ENCODE assay signal across 13 mouse cellular contexts in genomic region chr14:11523052-11523451, GRCm38 (mm10). TPM values are rescaled to one million over a fixed set of nuclear protein-coding genes. Genes with fewer than 3 reads are reported as not detected.
"Had no signal": no experiment of that assay in that cellular context is flagged by ENCODE, and none has a peak within 500 bp of the region (broad histone marks: within the 10 kb centered on the region; RNA-seq: fewer than 3 reads in every experiment).

No protein-coding gene starts in this region.

- DNase-seq: kidney, adult 2 months; kidney, postnatal 14 days; left cerebral cortex, postnatal 4 days; thymus, postnatal 4 days had no signal

- H3K9me3 ChIP-seq: hindbrain, embryonic 15.5 days; kidney, embryonic 15.5 days; limb, embryonic 13.5 days; midbrain, embryonic 12.5 days; neural tube, embryonic 15.5 days had no signal

- H3K9ac ChIP-seq: hindbrain, embryonic 15.5 days; kidney, embryonic 15.5 days; limb, embryonic 13.5 days; midbrain, embryonic 12.5 days; neural tube, embryonic 15.5 days had no signal

- H3K27ac ChIP-seq: hindbrain, embryonic 15.5 days; kidney, embryonic 15.5 days; limb, embryonic 13.5 days; midbrain, embryonic 12.5 days; neural tube, embryonic 15.5 days; stomach, postnatal 0 days had no signal

- H3K27me3 ChIP-seq: hindbrain, embryonic 15.5 days; kidney, embryonic 15.5 days; limb, embryonic 13.5 days; midbrain, embryonic 12.5 days; neural tube, embryonic 15.5 days had no signal

- H3K4me2 ChIP-seq: hindbrain, embryonic 15.5 days; kidney, embryonic 15.5 days; limb, embryonic 13.5 days; midbrain, embryonic 12.5 days; neural tube, embryonic 15.5 days had no signal

- H3K4me1 ChIP-seq: hindbrain, embryonic 15.5 days; kidney, embryonic 15.5 days; limb, embryonic 13.5 days; midbrain, embryonic 12.5 days; neural tube, embryonic 15.5 days had no signal

- H3K4me3 ChIP-seq: hindbrain, embryonic 15.5 days; kidney, embryonic 15.5 days; limb, embryonic 13.5 days; midbrain, embryonic 12.5 days; myocyte; neural tube, embryonic 15.5 days had no signal

- ATAC-seq: intestine, embryonic 16.5 days had no signal

- H3K36me3 ChIP-seq: hindbrain, embryonic 15.5 days; kidney, embryonic 15.5 days; limb, embryonic 13.5 days; midbrain, embryonic 12.5 days; neural tube, embryonic 15.5 days had no signal

RNA-seq across cellular contexts. Expression of gene Ptprg, which starts 30.3 kb away (rescaled TPM):
- total RNA-seq: megakaryocyte-erythroid progenitor cell, adult 5-6 weeks had no signal
